Mouse (Mus musculus) lung, postnatal 0 days (tissue): ENCODE results near the gene Jmjd1c.

ENCODE experiments used
- CTCF ChIP-seq: IDR thresholded peaks from 2 replicates; pipeline ENCODE4 v1.5.1; 2016; ENCODE audit warnings: antibody characterized with exemption, mild to moderate bottlenecking
- EP300 ChIP-seq: IDR thresholded peaks from 2 replicates; pipeline ENCODE4 v1.6.1; 2016; ENCODE audit warnings: antibody characterized with exemption, mild to moderate bottlenecking, control low read depth

- TF ChIP-seq EP300 = no peak
- TF ChIP-seq CTCF = no peak
Observed at GRCm38 (mm10) chr10:67202470-67202869, 106.5 kb downstream of the Jmjd1c start.
